Mouse (Mus musculus): ENCODE measurements around the gene Fam83b.

Gene Fam83b

DNA sequence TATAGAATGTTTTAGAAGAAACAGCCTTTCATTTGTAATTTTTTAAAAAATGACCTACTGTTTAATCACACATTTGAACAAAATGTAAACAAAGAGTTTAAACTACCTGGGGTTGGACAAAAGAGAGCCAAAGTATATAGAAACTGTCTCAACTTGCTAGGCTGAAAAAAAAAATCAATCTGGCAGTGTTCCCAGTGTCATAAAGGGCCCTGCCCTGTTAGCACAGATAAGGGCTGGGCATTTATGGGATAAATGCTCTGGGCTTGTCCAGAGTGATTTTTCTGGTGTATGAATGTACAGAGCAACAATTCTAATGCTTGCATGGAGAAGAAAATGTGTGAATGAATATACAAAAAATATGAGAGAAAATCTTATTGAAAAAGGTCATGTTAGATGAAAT, 43.8 kb downstream of the Fam83b start:
- no peak for DNase-seq (ENCODE audit: low read depth, low spot score)

- DNase-seq (ENCODE audit: low read depth, low spot score) = no peak
Observed at GRCm38 (mm10) chr9:76521640-76522039, 45.3 kb downstream of the Fam83b start.

DNA sequence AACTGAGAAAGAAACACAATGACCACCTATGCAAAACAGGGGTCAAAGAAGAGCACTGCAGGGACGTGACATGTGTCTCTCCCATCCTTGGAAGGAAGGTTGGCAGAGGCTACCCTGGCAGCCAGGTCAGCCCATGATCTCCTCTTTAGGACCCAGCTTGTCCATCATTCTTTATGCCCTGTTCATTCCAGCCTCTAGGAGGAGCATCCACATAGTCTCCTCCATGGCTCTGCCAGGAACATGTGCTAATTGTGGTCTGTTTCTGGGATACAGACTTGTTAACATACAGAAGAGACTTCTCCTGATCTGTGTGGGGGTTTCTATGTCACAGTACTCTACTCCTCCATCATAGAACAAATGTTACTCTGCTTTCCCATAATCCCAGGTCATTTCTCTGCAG, 48.3 kb downstream of the Fam83b start:
- peak; percentile 28 for DNase-seq (ENCODE audit: low read depth, low spot score)

GRCm38 (mm10) chr9:76505650-76506049, 61.3 kb downstream of the Fam83b start:
- DNase-seq (ENCODE audit: low read depth, low spot score) = no peak

- no peak for DNase-seq (ENCODE audit: low read depth, low spot score)
Observed at GRCm38 (mm10) chr9:76489737-76490136, 77.2 kb downstream of the Fam83b start.

DNA sequence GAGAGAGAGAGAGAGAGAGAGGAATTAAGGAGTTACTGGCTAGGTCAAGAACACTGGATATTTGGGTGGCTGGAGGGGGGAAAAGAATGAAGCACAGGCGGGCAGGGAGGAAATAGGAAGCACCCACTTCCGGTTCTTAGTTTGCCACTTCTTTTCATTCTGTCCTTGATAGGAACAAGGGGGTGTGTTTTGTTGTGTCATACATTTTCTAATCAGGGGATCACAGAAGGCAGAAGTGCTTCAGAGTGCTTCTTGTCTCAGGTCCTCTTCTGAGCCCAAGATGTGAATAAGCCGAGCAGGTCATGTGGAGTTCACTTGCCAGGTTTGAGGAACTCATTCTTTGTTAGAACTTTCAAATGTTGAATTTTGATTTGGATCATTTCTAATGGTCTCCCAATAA, 86.8 kb downstream of the Fam83b start:
- no peak for DNase-seq (ENCODE audit: low read depth, low spot score)

- DNase-seq (ENCODE audit: low read depth, low spot score) = no peak
Observed at GRCm38 (mm10) chr9:76469500-76469899, 97.4 kb downstream of the Fam83b start.

DNA sequence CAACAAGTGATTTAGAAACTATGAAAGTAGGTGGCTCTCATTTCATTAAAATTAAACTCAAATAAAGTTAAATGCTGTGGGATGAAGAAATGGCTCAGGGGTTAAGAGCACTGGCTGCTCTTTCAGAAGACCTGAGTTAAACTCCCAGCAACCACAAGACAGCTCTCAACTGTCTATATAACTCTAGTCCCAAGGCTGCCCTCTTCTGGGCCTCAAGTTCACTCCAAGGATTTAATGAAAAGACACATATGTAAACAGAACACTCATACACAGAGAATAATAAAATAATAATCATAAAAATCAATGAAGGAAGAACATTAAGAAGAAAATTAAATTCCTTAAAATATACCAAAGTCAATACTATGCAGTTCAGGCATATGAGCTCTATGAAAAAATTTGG, 105.4 kb downstream of the Fam83b start:
- peak; percentile 53 for DNase-seq (ENCODE audit: low read depth, low spot score)

DNA sequence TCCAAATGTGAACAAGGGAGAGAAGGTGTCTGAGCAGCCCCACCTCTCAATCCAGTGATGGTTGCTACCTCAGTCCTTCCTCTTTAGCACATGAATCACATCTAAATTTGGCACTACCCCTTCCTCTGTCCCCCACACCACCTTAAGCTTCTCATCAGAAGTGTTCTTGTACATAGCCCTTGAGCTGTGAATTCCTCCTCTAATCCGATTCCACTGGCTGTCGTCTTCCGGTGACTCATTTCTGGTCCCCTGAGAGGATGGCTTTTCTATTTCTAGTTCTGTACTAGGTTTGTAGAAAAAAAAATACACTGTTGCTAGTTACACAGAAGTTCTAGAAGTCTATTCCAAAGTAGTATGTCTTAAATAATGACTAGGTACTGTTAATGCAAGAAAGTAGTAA, 111.2 kb downstream of the Fam83b start:
- DNase-seq (ENCODE audit: low read depth, low spot score) = no peak
